Mouse (Mus musculus): ENCODE measurements around the gene Tsen54.
A peak's percentile ranks its signal among the peaks of the same experiment; 100 is the strongest.

The Tsen54 gene

GRCm38 (mm10) chr11:115814605-115815450, at the start of gene Tsen54:
Gene Tsen54 (plus strand): TSS chr11:115814724.
- peak; percentile 87 for DNase-seq

GRCm38 (mm10) chr11:115765103-115765606, 49.4 kb upstream of the Tsen54 start, which contains the start of gene Tmem94:
Gene Tmem94 (plus strand): TSS chr11:115765433.
- peak; percentile 98 for DNase-seq

GRCm38 (mm10) chr11:115765607-115766141, 48.9 kb upstream of the Tsen54 start:
- no peak for DNase-seq

- peak; percentile 74 for DNase-seq
These were observed 48.1 kb upstream of the Tsen54 start for GRCm38 (mm10) chr11:115766356-115766943.

GRCm38 (mm10) chr11:115766981-115767380, 47.5 kb upstream of the Tsen54 start:
- DNase-seq, result peak; percentile 86

GRCm38 (mm10) chr11:115768896-115769295, 45.6 kb upstream of the Tsen54 start:
- DNase-seq, result no peak

- DNase-seq, result no peak
These were observed 39.9 kb upstream of the Tsen54 start for GRCm38 (mm10) chr11:115774653-115775052.

GRCm38 (mm10) chr11:115775821-115776665, 38.5 kb upstream of the Tsen54 start:
- peak; percentile 68 for DNase-seq

GRCm38 (mm10) chr11:115776954-115777353, 37.6 kb upstream of the Tsen54 start:
- DNase-seq, result no peak

GRCm38 (mm10) chr11:115777487-115778335, 36.8 kb upstream of the Tsen54 start:
- DNase-seq, result peak; percentile 51

- peak; percentile 96 for DNase-seq
These were observed 35.4 kb upstream of the Tsen54 start for GRCm38 (mm10) chr11:115779038-115779571.

- no peak for DNase-seq
These were observed 34.1 kb upstream of the Tsen54 start for GRCm38 (mm10) chr11:115780141-115781070.

- no peak for DNase-seq
These were observed 28.1 kb upstream of the Tsen54 start for GRCm38 (mm10) chr11:115786473-115786872.

- DNase-seq, result no peak
These were observed 24.7 kb upstream of the Tsen54 start for GRCm38 (mm10) chr11:115789787-115790186.

GRCm38 (mm10) chr11:115791919-115792318, 22.6 kb upstream of the Tsen54 start:
- DNase-seq, result no peak

GRCm38 (mm10) chr11:115792353-115792752, 22.2 kb upstream of the Tsen54 start:
- DNase-seq, result no peak

GRCm38 (mm10) chr11:115796898-115797297, 17.6 kb upstream of the Tsen54 start:
- no peak for DNase-seq

- DNase-seq, result no peak
These were observed 16.9 kb upstream of the Tsen54 start for GRCm38 (mm10) chr11:115797665-115798064.

- no peak for DNase-seq
These were observed 13.5 kb upstream of the Tsen54 start for GRCm38 (mm10) chr11:115800981-115801380.

- DNase-seq, result no peak
These were observed 11.3 kb upstream of the Tsen54 start for GRCm38 (mm10) chr11:115803072-115803709.
